Mouse (Mus musculus) heart, embryonic 10.5 days (tissue): ENCODE results near the gene Gspt1. TPM values are rescaled to one million over a fixed set of nuclear protein-coding genes. Genes with fewer than 3 reads are reported as not detected.

ENCODE experiments used
- DNase-seq: peaks from one replicate; pipeline ENCODE4 v3.0.0-alpha.2; 2017; ENCODE audit warnings: low spot score
- H3K27ac ChIP-seq: fragments of 300-500 bp; sonication (generic); 2 replicates; pipeline ENCODE4 v1.5.1; 2016; ENCODE audit warnings: mild to moderate bottlenecking
- H3K27me3 ChIP-seq: fragments of 300-500 bp; sonication (generic); 2 replicates; pipeline ENCODE4 v1.6.1; 2016; ENCODE audit warnings: mild to moderate bottlenecking; ENCODE audit not compliant: poor library complexity, insufficient read depth, severe bottlenecking
- H3K36me3 ChIP-seq: fragments of 300-500 bp; sonication (generic); 2 replicates; pipeline ENCODE4 v1.6.1; 2016; ENCODE audit warnings: mild to moderate bottlenecking, moderate library complexity
- H3K4me1 ChIP-seq: fragments of 300-500 bp; sonication (generic); 2 replicates; pipeline ENCODE4 v1.6.1; 2016; ENCODE audit warnings: mild to moderate bottlenecking
- H3K4me3 ChIP-seq: fragments of 300-500 bp; sonication (generic); 2 replicates; pipeline ENCODE4 v1.5.1; 2016; ENCODE audit warnings: mild to moderate bottlenecking, moderate library complexity
- H3K9me3 ChIP-seq: fragments of 300-500 bp; sonication (generic); 2 replicates; pipeline ENCODE4 v1.6.1; 2016; ENCODE audit warnings: mild to moderate bottlenecking, moderate library complexity
- WGBS: fragments of 180-500 bp; shearing (Covaris S2); methylation state at CpG from one replicate; pipeline ENCODE4 v1.1.7; 2016; 5-methylcytosine and 5-hydroxymethylcytosine counted together
- microRNA counts: library from miRNA; unstranded; fragments of <30 nt; microRNA quantifications from one replicate; lab custom pipeline; 2017
- microRNA-seq: library from miRNA; unstranded; fragments of <30 nt; microRNA quantifications from one replicate; pipeline ENCODE4, GENCODE M21; 2017
- polyA plus RNA-seq: library from polyadenylated mRNA; unstranded; fragments of >200 nt; fragmentation: Nextera tagmentation; extraction: Ambion mirVana; gene quantifications from 2 replicates; pipeline ENCODE4 v1.2.1, GENCODE M21; 2016

Gspt1 gene
- polyA plus RNA-seq, 1 experiment from 2014 or later: 97.9 TPM

- no peaks in the 10 kb centered on the region for H3K9me3 ChIP-seq
- peaks cover 97% of the 10 kb centered on the region for H3K36me3 ChIP-seq
- DNase-seq: peak; percentile 52
- no peaks in the 10 kb centered on the region for H3K27me3 ChIP-seq
- H3K27ac ChIP-seq: no peak overlapping the region
- H3K4me3 ChIP-seq: no peak overlapping the region
- 89% methylated on average over 4 of the region's 4 CpGs for WGBS
- peaks cover 7% of the 10 kb centered on the region for H3K4me1 ChIP-seq
Measured at GRCm38 (mm10) chr16:11197052-11197451, 57.1 kb downstream of the Gspt1 start.

DNA sequence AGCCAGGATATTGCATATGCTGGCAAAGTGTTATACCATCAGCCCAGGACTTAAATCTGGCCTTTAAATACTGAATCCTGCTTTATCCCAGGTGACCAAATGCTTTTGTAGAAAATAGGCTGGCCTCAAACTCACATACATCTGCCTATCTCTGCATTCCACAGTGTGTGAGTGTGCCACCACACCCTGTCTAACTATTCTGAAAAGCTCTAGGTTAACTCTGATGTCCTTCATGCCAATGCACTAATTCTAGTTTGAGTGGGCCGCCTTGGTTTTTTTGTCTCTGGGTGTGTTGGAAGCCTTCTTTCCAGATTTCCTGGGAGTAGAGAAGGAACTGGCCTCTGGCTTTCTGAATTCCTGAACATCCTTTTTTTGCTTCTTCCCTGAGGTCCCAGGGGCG lies 60.9 kb downstream of the Gspt1 start:
- WGBS: 97% methylated on average over 2 of the region's 2 CpGs
- Histone ChIP-seq H3K27me3 (no peaks in the 10 kb centered on the region), H3K36me3 (peaks cover 73% of the 10 kb centered on the region), H3K27ac (no peak overlapping the region), H3K4me1 (no peaks in the 10 kb centered on the region), H3K4me3 (no peak overlapping the region), H3K9me3 (no peaks in the 10 kb centered on the region)
- DNase-seq: no peak

DNA sequence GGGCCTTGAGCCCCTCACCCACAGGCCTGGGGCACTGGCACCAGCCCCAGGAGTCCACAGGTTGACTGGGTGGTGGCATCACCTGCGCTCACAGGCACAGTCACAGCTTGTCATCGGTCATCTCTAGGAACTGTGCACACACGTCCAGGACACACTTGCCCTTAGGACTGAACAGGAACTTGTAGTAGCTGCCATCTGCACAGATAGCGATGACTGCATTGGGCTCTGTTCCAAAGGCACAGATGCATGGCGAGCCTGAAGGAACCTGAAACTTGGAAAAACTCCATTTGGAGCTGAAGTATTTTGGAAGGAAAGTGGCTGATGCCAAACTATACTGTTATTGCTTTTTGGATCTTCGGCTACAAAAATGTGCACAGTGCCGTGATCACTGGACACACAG lies 64.0 kb downstream of the Gspt1 start:
- peaks cover 43% of the 10 kb centered on the region for H3K36me3 ChIP-seq
- H3K27ac ChIP-seq: no peak overlapping the region
- no peak overlapping the region for H3K4me3 ChIP-seq
- 88% methylated on average over 7 of the region's 7 CpGs for WGBS
- H3K4me1 ChIP-seq: no peaks in the 10 kb centered on the region
- no peaks in the 10 kb centered on the region for H3K9me3 ChIP-seq
- DNase-seq: no peak
- no peaks in the 10 kb centered on the region for H3K27me3 ChIP-seq

GRCm38 (mm10) chr16:11177404-11177803 lies 76.7 kb downstream of the Gspt1 start:
- H3K9me3 ChIP-seq: no peaks in the 10 kb centered on the region; the same call in 1 of the 2 replicates
- H3K36me3 ChIP-seq: no peaks in the 10 kb centered on the region
- H3K4me3 ChIP-seq: no peak overlapping the region; the same call in 1 of the 2 replicates
- H3K4me1 ChIP-seq: peaks cover 13% of the 10 kb centered on the region; the same call in 1 of the 2 replicates
- WGBS: 69% methylated on average over 2 of the region's 2 CpGs
- no peak for DNase-seq
- no peak overlapping the region for H3K27ac ChIP-seq
- H3K27me3 ChIP-seq: no peaks in the 10 kb centered on the region

DNA sequence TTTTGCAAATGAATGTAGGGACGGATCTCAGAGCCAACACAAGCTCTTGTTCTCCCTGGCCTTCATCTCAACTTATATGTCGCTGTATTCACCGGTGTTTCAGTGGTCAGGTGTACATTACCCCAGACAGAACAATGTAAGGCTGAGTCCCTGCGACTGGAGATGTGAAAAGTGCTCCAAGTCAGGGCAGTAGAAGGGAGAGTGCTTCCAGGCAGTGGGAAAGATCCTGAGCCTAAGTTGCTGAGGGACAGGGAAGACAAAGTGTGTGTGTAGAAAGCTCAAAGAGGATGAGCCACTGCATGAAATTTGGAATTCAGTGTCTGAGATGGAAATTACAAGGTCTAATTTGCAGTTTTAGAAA lies 77.3 kb downstream of the Gspt1 start:
- Histone ChIP-seq H3K4me3 (peak overlapping the region; percentile 94), H3K27ac (peak overlapping the region; percentile 96), H3K27me3 (no peaks in the 10 kb centered on the region), H3K9me3 (no peaks in the 10 kb centered on the region; the same call in 1 of the 2 replicates), H3K4me1 (peaks cover 13% of the 10 kb centered on the region; the same call in 1 of the 2 replicates), H3K36me3 (no peaks in the 10 kb centered on the region)
- 6% methylated on average over 4 of the region's 4 CpGs for WGBS
- DNase-seq: no peak

GRCm38 (mm10) chr16:11176208-11176883 lies 77.8 kb downstream of the Gspt1 start, which contains the start of gene Zc3h7a:
Gene Zc3h7a, minus strand, starts transcription at chr16:11176393.
- H3K4me3 ChIP-seq: peak within 1 kb of the TSS; percentile 94
- WGBS: under 1% methylated on average over 57 of the region's 57 CpGs
- H3K4me1 ChIP-seq: peaks cover 15% of the 10 kb centered on the region; the same call in 1 of the 2 replicates
- H3K27ac ChIP-seq: peak within 1 kb of the TSS; percentile 96
- H3K9me3 ChIP-seq: no peaks in the 10 kb centered on the region; the same call in 1 of the 2 replicates
- no peaks in the 10 kb centered on the region for H3K36me3 ChIP-seq
- peak; percentile 97 for DNase-seq
- H3K27me3 ChIP-seq: no peaks in the 10 kb centered on the region

GRCm38 (mm10) chr16:11175489-11176207 lies 78.5 kb downstream of the Gspt1 start:
- H3K4me3 ChIP-seq: peak overlapping the region; percentile 94
- DNase-seq: peak; percentile 89
- H3K36me3 ChIP-seq: no peaks in the 10 kb centered on the region
- H3K27me3 ChIP-seq: no peaks in the 10 kb centered on the region
- under 1% methylated on average over 72 of the region's 72 CpGs for WGBS
- H3K9me3 ChIP-seq: no peaks in the 10 kb centered on the region; the same call in 1 of the 2 replicates
- peaks cover 18% of the 10 kb centered on the region; the same call in 1 of the 2 replicates for H3K4me1 ChIP-seq
- H3K27ac ChIP-seq: peak overlapping the region; percentile 96

DNA sequence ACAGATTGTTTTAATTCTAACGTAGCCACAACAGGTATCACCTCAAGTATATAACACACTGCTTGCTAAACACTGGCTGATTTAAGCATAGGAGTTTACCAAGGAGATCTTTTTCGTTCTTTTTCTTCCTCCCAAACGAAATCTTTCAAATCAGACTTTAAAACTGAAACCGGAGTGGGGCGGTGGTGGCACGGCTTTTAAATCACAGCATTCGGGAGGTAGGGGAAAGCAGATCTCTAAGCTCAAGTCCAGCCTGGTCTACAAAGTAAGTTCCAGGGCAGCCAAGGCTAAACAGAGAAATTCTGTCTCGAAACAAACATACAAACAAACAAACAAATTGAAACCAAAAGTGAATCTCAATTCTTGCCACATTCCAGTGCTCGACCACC lies 79.0 kb downstream of the Gspt1 start:
- WGBS: 14% methylated on average over 9 of the region's 9 CpGs
- no peak for DNase-seq
- peak overlapping the region; percentile 94 for H3K4me3 ChIP-seq
- H3K27ac ChIP-seq: peak overlapping the region; percentile 96
- no peaks in the 10 kb centered on the region for H3K36me3 ChIP-seq
- peaks cover 18% of the 10 kb centered on the region; the same call in 1 of the 2 replicates for H3K4me1 ChIP-seq
- no peaks in the 10 kb centered on the region for H3K27me3 ChIP-seq
- no peaks in the 10 kb centered on the region; the same call in 1 of the 2 replicates for H3K9me3 ChIP-seq

GRCm38 (mm10) chr16:11174671-11175081 lies 79.4 kb downstream of the Gspt1 start:
- Histone ChIP-seq H3K4me3 (peak overlapping the region; percentile 94), H3K9me3 (no peaks in the 10 kb centered on the region; the same call in 1 of the 2 replicates), H3K36me3 (no peaks in the 10 kb centered on the region), H3K4me1 (peaks cover 18% of the 10 kb centered on the region; the same call in 1 of the 2 replicates), H3K27me3 (no peaks in the 10 kb centered on the region), H3K27ac (peak overlapping the region; percentile 96; the same call in 1 of the 2 replicates)
- no peak for DNase-seq
- 11% methylated on average over 10 of the region's 10 CpGs for WGBS

- H3K27ac ChIP-seq: no peak overlapping the region
- no peaks in the 10 kb centered on the region for H3K27me3 ChIP-seq
- 93% methylated on average over 6 of the region's 6 CpGs for WGBS
- no peak overlapping the region for H3K4me3 ChIP-seq
- no peak for DNase-seq
- H3K36me3 ChIP-seq: no peaks in the 10 kb centered on the region
- peaks cover 11% of the 10 kb centered on the region; the same call in 1 of the 2 replicates for H3K4me1 ChIP-seq
- H3K9me3 ChIP-seq: no peaks in the 10 kb centered on the region
Measured at GRCm38 (mm10) chr16:11171679-11172078, 82.4 kb downstream of the Gspt1 start.

MicroRNAs within 50 kb of the gene (microRNA counts, 519-probe panel; counts per million panel counts)
- microRNA mmu-miR-1945 (lab: Ali Mortazavi, UCI): not detected

Small RNAs within 50 kb of the gene (microRNA-seq; reads per million reads assigned to microRNA genes)
- gene Mir1945: 4.8 reads per million, percentile 15 among the genes with 10 or more reads in this experiment

Other genes starting within 250 kb of the Gspt1 start
- 37.2 and 38.3 TPM in 2 replicates for gene Snn, start 193.4 kb downstream of the Gspt1 start, polyA plus RNA-seq
- 60.8 and 68.7 TPM in 2 replicates for gene Litaf, start 188.2 kb downstream of the Gspt1 start, polyA plus RNA-seq
- gene Txndc11, start 119.7 kb downstream of the Gspt1 start, polyA plus RNA-seq: 32.8 and 40.8 TPM in 2 replicates
- 78.2 and 82.7 TPM in 2 replicates for gene Zc3h7a, start 77.9 kb downstream of the Gspt1 start, polyA plus RNA-seq
- gene Rsl1d1, start 51.0 kb downstream of the Gspt1 start, polyA plus RNA-seq: 178 and 219 TPM in 2 replicates
- not detected in 2 replicates for gene Tnfrsf17, start 59.5 kb upstream of the Gspt1 start, polyA plus RNA-seq
- 6.7 and 7.9 TPM in 2 replicates for gene Snx29, start 68.6 kb upstream of the Gspt1 start, polyA plus RNA-seq